Mouse (Mus musculus) lung, embryonic 15.5 days (tissue): Measurements from ENCODE around the gene Net1. TPM values are rescaled to one million over a fixed set of nuclear protein-coding genes. Genes with fewer than 3 reads are reported as not detected.

Experiments
- ATAC-seq: fragments of 200-750 bp; cut with Nextera tagmentation; 2 replicates; pipeline ENCODE4 v1.8.0; 2017; ENCODE audit warnings: moderate number of reproducible peaks, borderline replicate concordance; ENCODE audit not compliant: low FRiP score, low TSS enrichment; ENCODE audit errors: extremely low read depth
- H3K27ac ChIP-seq: fragments of 300-500 bp; sonication (generic); 2 replicates; pipeline ENCODE4 v1.5.1; 2015; ENCODE audit warnings: moderate library complexity, mild to moderate bottlenecking, inconsistent platforms
- H3K27me3 ChIP-seq: fragments of 300-500 bp; sonication (generic); 2 replicates; pipeline ENCODE4 v1.6.1; 2015; ENCODE audit warnings: inconsistent platforms
- H3K36me3 ChIP-seq: fragments of 300-500 bp; sonication (generic); 2 replicates; pipeline ENCODE4 v1.6.1; 2015; ENCODE audit warnings: inconsistent platforms
- H3K4me1 ChIP-seq: fragments of 300-500 bp; sonication (generic); 2 replicates; pipeline ENCODE4 v1.6.1; 2015; ENCODE audit warnings: inconsistent platforms
- H3K4me2 ChIP-seq: fragments of 300-500 bp; sonication (generic); 2 replicates; pipeline ENCODE4 v1.6.1; 2015; ENCODE audit warnings: inconsistent platforms, mild to moderate bottlenecking, moderate library complexity
- H3K4me3 ChIP-seq: fragments of 300-500 bp; sonication (generic); 2 replicates; pipeline ENCODE4 v1.5.1; 2015; ENCODE audit warnings: mild to moderate bottlenecking, inconsistent platforms
- H3K9ac ChIP-seq: fragments of 300-500 bp; sonication (generic); 2 replicates; pipeline ENCODE4 v1.6.1; 2015; ENCODE audit warnings: inconsistent platforms
- H3K9me3 ChIP-seq: fragments of 300-500 bp; sonication (generic); 2 replicates; pipeline ENCODE4 v1.6.1; 2016; ENCODE audit warnings: inconsistent platforms
- WGBS: fragments of 180-500 bp; shearing (Covaris S2); methylation state at CpG from one replicate; pipeline ENCODE4 v1.1.7; 2015; 5-methylcytosine and 5-hydroxymethylcytosine counted together
- polyA plus RNA-seq: library from polyadenylated mRNA; unstranded; fragments of >200 nt; fragmentation: Nextera tagmentation; extraction: Ambion mirVana; gene quantifications from 2 replicates; pipeline ENCODE4 v1.2.1, GENCODE M21; 2015

Net1 gene
- polyA plus RNA-seq, result 89.7 and 90.6 TPM in 2 replicates

- peak within 1 kb of the TSS; percentile 74 for H3K9ac ChIP-seq
- H3K27ac ChIP-seq, result peak within 1 kb of the TSS; percentile 77
- no peaks in the 10 kb centered on the region for H3K27me3 ChIP-seq
- no peaks in the 10 kb centered on the region for H3K9me3 ChIP-seq
- H3K4me3 ChIP-seq, result peak within 1 kb of the TSS; percentile 77
- H3K36me3 ChIP-seq, result peaks cover 13% of the 10 kb centered on the region; the same call in 1 of the 2 replicates
- peak within 1 kb of the TSS; percentile 70 for H3K4me2 ChIP-seq
- H3K4me1 ChIP-seq, result peaks cover 8% of the 10 kb centered on the region
- WGBS, result under 1% methylated on average over 52 of the region's 52 CpGs
- ATAC-seq, result peak; percentile 98
Measured at GRCm38 (mm10) chr13:3917571-3918311, at the start of gene Net1, which contains the start of gene Tubal3. Gene Net1 (minus strand): TSS chr13:3918220. Gene Tubal3 (plus strand): TSS chr13:3918274.

GRCm38 (mm10) chr13:3951198-3951914 is 33.3 kb upstream of the Net1 start:
- WGBS, result 77% methylated on average over 6 of the region's 6 CpGs
- Histone ChIP-seq H3K4me2 (no peak overlapping the region), H3K4me1 (no peaks in the 10 kb centered on the region), H3K36me3 (no peaks in the 10 kb centered on the region), H3K27me3 (no peaks in the 10 kb centered on the region), H3K9ac (no peak overlapping the region), H3K4me3 (no peak overlapping the region), H3K27ac (no peak overlapping the region), H3K9me3 (0 out of 2 replicates have a peak, but pooled peaks cover 4% of the 10 kb centered on the region)
- ATAC-seq, result no peak

DNA sequence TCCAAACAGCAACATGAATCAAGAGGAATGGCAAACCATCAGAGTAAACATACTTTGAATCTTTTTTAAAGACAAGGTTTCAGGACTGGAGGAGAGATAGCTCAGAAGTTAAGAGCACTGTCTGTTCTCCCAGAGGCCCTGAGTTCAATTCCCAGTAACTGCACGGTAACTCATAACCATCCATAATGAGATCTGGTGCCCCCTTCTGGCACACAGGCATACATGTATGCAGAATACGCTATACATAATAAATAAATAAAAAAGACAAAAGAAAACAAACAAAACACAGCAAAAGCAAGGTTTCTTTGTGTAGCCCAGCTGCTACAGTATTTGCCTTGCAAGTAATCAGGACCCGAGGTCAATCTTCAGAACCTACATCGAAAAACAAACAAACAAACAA is 31.5 kb upstream of the Net1 start:
- Histone ChIP-seq H3K4me1 (no peaks in the 10 kb centered on the region), H3K27me3 (no peaks in the 10 kb centered on the region), H3K4me3 (no peak overlapping the region), H3K4me2 (no peak overlapping the region), H3K36me3 (no peaks in the 10 kb centered on the region), H3K9ac (no peak overlapping the region), H3K9me3 (0 out of 2 replicates have a peak, but pooled peaks cover 4% of the 10 kb centered on the region), H3K27ac (no peak overlapping the region)
- WGBS, result 91% methylated on average over 4 of the region's 4 CpGs
- ATAC-seq, result no peak

GRCm38 (mm10) chr13:3947267-3947666 is 29.2 kb upstream of the Net1 start:
- Histone ChIP-seq H3K4me2 (no peak overlapping the region), H3K9ac (no peak overlapping the region), H3K4me3 (no peak overlapping the region), H3K36me3 (no peaks in the 10 kb centered on the region), H3K9me3 (0 out of 2 replicates have a peak, but pooled peaks cover 4% of the 10 kb centered on the region), H3K4me1 (no peaks in the 10 kb centered on the region), H3K27ac (no peak overlapping the region), H3K27me3 (no peaks in the 10 kb centered on the region)
- 85% methylated on average over 4 of the region's 4 CpGs for WGBS
- ATAC-seq, result no peak

GRCm38 (mm10) chr13:3945249-3945648 is 27.2 kb upstream of the Net1 start, which contains the start of gene Ucn3:
Gene Ucn3 (minus strand): TSS chr13:3945349.
- Histone ChIP-seq H3K27me3 (no peaks in the 10 kb centered on the region), H3K36me3 (no peaks in the 10 kb centered on the region), H3K27ac (no peak within 1 kb of the TSS), H3K9me3 (no peaks in the 10 kb centered on the region), H3K4me3 (no peak within 1 kb of the TSS), H3K4me2 (no peak within 1 kb of the TSS), H3K9ac (no peak within 1 kb of the TSS), H3K4me1 (no peaks in the 10 kb centered on the region)
- WGBS, result 70% methylated on average over 2 of the region's 2 CpGs
- no peak for ATAC-seq

DNA sequence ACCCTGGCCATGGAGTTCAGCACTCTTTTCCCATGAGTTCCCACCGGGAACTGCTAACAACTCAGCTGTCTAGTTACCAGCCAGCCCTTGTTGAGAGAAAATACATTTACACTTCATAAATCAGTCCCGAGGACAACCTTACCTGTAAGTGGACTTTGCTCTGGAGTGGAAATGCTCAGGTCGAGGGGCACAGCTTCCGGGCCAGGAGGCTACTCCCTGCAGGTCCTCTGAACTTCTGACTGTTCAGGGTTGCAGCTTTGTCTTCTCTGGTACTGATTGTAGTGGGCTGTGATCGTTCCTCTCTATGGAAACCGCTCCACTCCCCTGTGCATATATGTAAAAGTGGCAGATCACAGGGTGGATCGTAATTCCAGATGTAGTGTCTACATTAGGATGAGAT is 26.7 kb upstream of the Net1 start:
- H3K36me3 ChIP-seq, result no peaks in the 10 kb centered on the region
- ATAC-seq, result no peak
- no peaks in the 10 kb centered on the region for H3K4me1 ChIP-seq
- no peak overlapping the region for H3K4me2 ChIP-seq
- no peak overlapping the region for H3K9ac ChIP-seq
- 54% methylated on average over 7 of the region's 7 CpGs for WGBS
- no peaks in the 10 kb centered on the region for H3K9me3 ChIP-seq
- no peak overlapping the region for H3K27ac ChIP-seq
- H3K4me3 ChIP-seq, result no peak overlapping the region
- no peaks in the 10 kb centered on the region for H3K27me3 ChIP-seq

DNA sequence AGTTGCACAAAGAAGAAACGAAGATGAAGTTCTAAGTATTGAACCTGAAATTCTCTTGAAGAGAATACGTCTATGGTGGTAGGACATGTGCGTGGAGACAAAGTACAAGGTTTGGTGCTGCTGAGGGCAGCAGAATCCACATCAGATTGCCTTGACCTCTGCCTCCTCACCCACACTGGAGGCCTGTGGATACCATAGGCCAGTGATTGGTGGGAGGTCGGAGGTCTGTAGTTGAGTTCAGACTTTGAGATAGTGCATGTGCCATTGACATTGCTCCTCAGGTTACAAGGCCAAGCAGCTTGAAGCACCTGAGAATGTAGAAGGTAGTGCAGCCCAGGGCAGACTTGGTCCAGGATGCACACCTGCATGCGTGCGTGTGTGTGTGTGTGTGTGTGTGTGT is 8.0 kb upstream of the Net1 start:
- H3K4me3 ChIP-seq, result no peak overlapping the region
- H3K9me3 ChIP-seq, result no peaks in the 10 kb centered on the region
- no peaks in the 10 kb centered on the region for H3K36me3 ChIP-seq
- no peak for ATAC-seq
- H3K9ac ChIP-seq, result no peak overlapping the region
- 81% methylated on average over 4 of the region's 6 CpGs for WGBS
- no peak overlapping the region for H3K4me2 ChIP-seq
- H3K27me3 ChIP-seq, result no peaks in the 10 kb centered on the region
- no peaks in the 10 kb centered on the region for H3K4me1 ChIP-seq
- no peak overlapping the region for H3K27ac ChIP-seq

DNA sequence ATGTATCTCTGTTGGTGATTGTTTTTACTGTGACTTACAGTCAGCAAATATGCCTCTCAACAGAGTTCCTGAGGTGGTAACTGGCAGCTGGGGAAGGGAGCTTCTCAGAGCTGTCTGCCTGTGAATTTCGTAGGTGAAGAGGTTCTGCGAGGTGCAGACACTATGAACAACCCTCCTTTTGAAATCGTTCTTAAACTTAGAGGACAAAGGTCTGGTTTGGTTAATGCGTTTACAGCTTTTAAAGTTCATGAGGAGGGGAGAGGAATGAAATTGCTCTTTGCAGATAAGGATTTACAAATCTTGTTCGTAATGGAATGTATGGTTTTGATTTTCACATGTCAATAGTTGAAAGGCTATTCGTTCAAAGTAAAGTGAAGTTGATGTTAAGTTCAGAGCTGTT is 7.6 kb upstream of the Net1 start:
- no peaks in the 10 kb centered on the region for H3K36me3 ChIP-seq
- no peaks in the 10 kb centered on the region for H3K4me1 ChIP-seq
- H3K27ac ChIP-seq, result no peak overlapping the region
- H3K27me3 ChIP-seq, result no peaks in the 10 kb centered on the region
- H3K9me3 ChIP-seq, result no peaks in the 10 kb centered on the region
- H3K4me2 ChIP-seq, result no peak overlapping the region
- H3K9ac ChIP-seq, result no peak overlapping the region
- ATAC-seq, result no peak
- 65% methylated on average over 6 of the region's 6 CpGs for WGBS
- no peak overlapping the region for H3K4me3 ChIP-seq

GRCm38 (mm10) chr13:3924483-3924882 is 6.5 kb upstream of the Net1 start:
- H3K4me2 ChIP-seq, result no peak overlapping the region
- H3K4me3 ChIP-seq, result no peak overlapping the region
- no peaks in the 10 kb centered on the region for H3K27me3 ChIP-seq
- no peak for ATAC-seq
- WGBS, result 71% methylated on average over 5 of the region's 5 CpGs
- H3K36me3 ChIP-seq, result no peaks in the 10 kb centered on the region
- no peaks in the 10 kb centered on the region for H3K9me3 ChIP-seq
- no peaks in the 10 kb centered on the region for H3K4me1 ChIP-seq
- no peak overlapping the region for H3K27ac ChIP-seq
- no peak overlapping the region for H3K9ac ChIP-seq

DNA sequence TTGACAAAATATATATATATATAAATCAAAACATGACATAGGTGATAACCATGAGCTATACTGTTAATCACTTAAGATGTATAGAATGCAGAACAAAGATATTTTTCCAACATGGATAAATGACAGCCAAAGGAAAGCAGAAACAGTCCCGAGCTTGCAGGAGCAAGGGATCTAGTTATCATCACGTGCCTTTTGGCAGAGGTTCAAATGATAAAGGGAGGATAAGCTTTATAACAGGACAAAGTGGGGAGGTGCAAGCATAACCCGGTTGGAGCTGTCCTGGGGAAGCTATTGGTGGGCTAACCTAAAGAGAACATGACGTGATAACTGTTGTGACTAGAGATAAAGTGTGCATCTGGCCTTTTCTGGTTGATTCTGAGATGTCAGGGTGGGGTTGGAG is 4.5 kb downstream of the Net1 start:
- Histone ChIP-seq H3K4me3 (no peak overlapping the region), H3K9me3 (no peaks in the 10 kb centered on the region), H3K36me3 (peaks cover 24% of the 10 kb centered on the region; the same call in 1 of the 2 replicates), H3K9ac (no peak overlapping the region), H3K4me2 (no peak overlapping the region), H3K27ac (no peak overlapping the region), H3K27me3 (no peaks in the 10 kb centered on the region), H3K4me1 (peaks cover 11% of the 10 kb centered on the region)
- 53% methylated on average over 4 of the region's 4 CpGs for WGBS
- ATAC-seq, result no peak

GRCm38 (mm10) chr13:3910356-3910755 is 7.7 kb downstream of the Net1 start:
- Histone ChIP-seq H3K9me3 (no peaks in the 10 kb centered on the region), H3K36me3 (peaks cover 19% of the 10 kb centered on the region), H3K4me1 (peaks cover 13% of the 10 kb centered on the region; the same call in 1 of the 2 replicates), H3K27ac (no peak overlapping the region), H3K4me3 (no peak overlapping the region), H3K27me3 (no peaks in the 10 kb centered on the region), H3K4me2 (no peak overlapping the region), H3K9ac (no peak overlapping the region)
- no peak for ATAC-seq
- 86% methylated on average over 5 of the region's 5 CpGs for WGBS

DNA sequence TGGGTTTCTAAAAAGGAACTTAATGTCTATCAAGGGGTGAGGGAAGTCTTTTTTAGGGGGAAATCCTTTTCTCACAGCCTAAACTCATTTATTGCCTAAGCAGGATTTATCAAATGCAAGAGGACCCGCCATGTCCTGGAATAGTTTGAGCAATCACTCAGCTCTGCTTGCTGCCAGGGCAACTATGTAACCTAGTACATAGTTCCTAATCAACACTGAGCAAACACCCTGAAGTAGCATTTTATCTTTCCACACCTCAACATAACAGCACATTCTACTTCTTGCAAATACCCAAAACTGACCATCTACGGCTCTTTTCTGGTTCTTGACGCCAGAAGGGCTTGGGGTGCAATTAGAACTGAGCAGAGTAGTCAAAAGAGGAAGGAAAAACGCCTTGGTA is 9.8 kb downstream of the Net1 start:
- Histone ChIP-seq H3K4me2 (no peak overlapping the region), H3K27me3 (no peaks in the 10 kb centered on the region), H3K27ac (peak overlapping the region; percentile 24; the same call in 1 of the 2 replicates), H3K4me1 (peaks cover 13% of the 10 kb centered on the region; the same call in 1 of the 2 replicates), H3K9me3 (no peaks in the 10 kb centered on the region), H3K4me3 (no peak overlapping the region), H3K36me3 (peaks cover 15% of the 10 kb centered on the region), H3K9ac (no peak overlapping the region)
- WGBS, result 47% methylated on average over 4 of the region's 4 CpGs
- ATAC-seq, result no peak
